Mouse (Mus musculus): ENCODE measurements at regions not wholly inside any gene's neighbourhood (a gene's known extent, or its start where the extent isn't known, plus 50 kb on each side); places are given as distances from the start of the nearest gene placed in this dataset.

DNA sequence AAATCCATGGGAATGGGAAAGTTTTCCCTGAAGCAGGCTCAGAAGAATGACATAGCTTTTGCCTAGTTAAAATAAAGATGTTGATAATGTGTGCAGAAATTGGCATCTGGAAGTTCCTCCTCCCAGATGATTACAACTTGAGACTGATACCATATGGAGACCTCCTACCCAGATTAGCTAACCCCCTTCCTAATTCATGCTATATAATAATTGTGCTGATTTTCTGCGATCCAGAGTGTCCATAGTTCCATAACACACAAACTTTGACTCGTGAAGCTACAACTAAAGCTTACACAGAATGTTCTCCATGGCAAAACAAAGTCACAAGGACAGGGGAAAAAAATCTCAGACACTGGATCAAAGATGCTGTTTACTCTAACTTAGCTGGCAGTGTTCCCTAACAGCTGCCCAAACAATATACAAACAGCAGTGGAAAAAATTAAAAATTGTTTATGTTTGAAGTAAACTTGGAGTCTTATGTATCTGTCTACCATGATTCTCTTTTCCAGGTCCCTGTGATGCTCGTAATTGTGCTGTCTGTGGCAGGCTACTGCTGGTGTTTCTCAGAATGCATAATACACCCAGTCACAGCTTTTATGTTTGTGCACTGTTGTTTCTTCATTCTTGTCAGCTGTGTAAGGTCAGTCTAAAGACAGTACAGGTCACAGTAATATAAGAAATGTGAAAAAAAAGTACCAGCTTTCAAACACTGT is 1978.8 kb upstream of the A830018L16Rik start:
- no peak for DNase-seq (ENCODE audit: low read depth, low spot score)

DNA sequence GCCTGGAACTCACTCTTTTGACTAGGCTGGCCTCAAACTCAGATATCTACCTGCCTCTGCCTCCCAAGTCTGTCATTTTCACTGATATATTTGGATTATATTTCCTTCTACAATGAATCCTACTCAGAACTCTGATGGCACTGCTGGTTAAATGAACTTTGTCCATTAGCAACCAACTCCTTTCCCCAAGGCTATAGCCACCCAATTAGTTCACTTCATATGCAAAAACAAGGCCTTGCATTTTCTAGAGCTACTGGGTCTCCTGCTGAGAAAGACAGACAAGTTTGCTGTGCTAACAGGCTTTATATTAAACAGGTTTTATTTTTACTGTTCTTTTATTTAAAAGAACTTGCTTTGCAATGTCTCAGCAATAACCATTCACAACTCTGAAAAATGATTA is 1971.0 kb upstream of the A830018L16Rik start:
- no peak for DNase-seq (ENCODE audit: low read depth, low spot score)

DNA sequence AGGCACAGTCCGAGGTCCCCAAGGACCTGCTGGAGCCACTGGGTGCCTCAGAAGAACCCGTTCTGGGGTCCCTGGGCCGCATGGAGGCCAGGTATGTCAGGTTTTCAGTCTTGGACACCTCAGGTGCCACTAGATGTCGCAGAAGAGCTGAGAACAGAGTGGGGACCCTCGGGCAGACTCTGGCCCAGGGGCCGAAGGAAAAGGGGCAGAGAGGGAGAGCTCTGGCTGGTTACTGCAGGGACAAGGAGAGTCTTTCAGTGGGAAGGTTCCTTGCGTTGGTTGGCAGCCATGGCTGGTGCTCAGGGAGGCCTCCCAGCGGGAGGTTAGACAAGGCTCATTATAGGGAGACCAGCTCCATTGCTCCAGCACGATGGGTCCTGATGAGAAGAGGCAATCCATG is 1944.4 kb upstream of the A830018L16Rik start:
- DNase-seq (ENCODE audit: low read depth, low spot score): no peak

DNA sequence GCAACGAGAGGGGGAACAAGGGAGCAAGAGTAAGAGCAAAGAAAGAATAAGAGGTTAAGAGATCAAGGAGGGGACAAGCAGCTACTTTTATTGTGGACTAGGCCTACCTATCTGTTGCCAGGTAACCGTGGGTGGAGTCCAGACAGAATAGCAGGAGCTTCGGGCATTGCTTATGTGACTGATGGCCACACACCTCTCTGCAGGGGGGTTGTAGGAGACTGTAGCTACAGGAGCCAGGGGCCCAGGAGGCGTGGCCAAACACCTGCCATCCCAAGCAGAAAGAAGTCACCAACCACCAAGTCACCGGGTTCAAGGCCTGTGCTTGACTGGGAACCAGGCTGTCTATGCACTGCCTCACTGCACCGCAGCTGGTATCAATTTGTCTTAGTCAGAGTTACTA is 1943.9 kb upstream of the A830018L16Rik start:
- peak; percentile 2 for DNase-seq (ENCODE audit: low read depth, low spot score)

All from 3T3-L1 (cell line).